Mouse (Mus musculus): ENCODE measurements around the gene Nedd9. TPM values are rescaled to one million over a fixed set of nuclear protein-coding genes. Genes with fewer than 3 reads are reported as not detected.

The Nedd9 gene
- polyA plus RNA-seq, 1 experiment from 2014 or later, result 23.8 TPM

DNA sequence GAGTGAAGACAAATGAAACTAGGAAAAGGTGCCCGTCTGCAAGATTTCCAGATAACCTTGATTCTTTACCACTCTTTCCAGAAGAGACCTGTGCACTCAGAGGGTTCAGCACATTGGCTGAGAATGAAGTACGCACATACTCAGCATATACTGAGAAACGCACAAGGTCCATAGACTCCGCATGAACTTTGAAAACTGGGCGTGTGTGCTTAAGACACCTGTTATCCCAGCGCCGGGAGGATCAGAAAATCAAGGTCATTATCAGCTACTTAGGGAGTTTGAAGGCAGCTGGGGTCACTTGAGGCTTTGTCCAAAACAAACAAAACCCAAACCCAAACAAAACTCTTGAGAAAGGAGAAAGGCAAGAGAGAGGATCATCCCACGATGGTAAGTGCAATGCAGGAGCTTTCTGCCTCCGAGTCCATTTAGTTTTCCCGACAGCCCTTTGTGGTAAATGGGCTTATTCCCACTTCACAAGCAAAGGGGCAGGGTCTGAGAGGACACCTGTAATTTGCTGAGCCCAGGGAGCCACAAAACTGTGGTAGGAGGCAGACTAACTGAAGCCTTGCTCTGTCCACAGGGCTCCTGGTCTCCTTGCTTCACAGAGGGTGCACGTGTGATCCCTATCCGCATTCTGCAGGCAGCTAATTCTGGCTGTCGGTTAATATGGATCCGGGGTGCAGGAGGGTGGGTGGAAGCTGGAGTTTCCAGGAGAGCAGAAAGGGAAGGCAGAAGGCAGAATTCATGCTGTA lies 153.1 kb downstream of the Nedd9 start:
- H3K4me3 ChIP-seq (replicated peaks), result no peak overlapping the region
- H3K4me2 ChIP-seq, result no peak overlapping the region
- no peaks in the 10 kb centered on the region for H3K9me3 ChIP-seq
- peaks cover 3% of the 10 kb centered on the region; the same call in 1 of the 2 replicates for H3K36me3 ChIP-seq
- WGBS, result 54% methylated on average over 14 of the region's 14 CpGs
- H3K27me3 ChIP-seq (replicated peaks), result no peaks in the 10 kb centered on the region
- no peak for ATAC-seq (ENCODE audit: insufficient read depth, low FRiP score, low read depth)
- peaks cover 12% of the 10 kb centered on the region for H3K4me1 ChIP-seq
- 0 out of 2 replicates have a peak overlapping the region, but pooled peaks have one; percentile 22 for H3K27ac ChIP-seq
- no peak overlapping the region for H3K9ac ChIP-seq

DNA sequence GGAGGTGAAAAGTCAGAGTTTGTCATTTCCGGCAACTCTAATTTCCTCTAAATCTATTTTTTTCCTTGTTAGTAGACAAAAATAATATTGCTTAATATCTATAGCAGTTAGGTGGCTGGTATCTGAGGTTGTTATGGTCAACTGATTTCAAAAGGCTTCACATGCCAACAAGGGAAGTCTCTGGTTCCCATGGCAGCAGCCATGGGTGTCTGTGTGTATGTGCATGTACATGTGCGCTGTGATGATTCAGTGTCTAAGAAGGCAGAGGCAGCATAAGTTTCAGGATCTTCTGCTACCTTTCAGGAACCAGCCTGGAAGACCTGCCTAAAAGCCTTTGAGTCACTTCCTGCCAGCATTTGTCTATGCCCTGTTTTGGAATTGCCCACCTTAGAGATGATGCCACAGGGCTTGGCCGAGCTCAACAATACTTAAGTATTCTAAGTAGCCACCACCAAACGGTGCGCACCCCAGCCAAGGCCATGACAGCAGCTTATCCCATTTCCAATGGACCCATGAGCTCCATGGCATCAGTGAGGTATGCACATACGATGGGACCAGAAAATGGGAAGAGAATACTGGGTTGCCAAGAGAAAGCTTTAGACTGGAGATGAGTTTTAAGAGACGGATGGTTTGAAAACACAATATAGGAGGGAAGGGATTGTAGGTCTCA lies 155.4 kb downstream of the Nedd9 start:
- Histone ChIP-seq H3K27me3 (replicated peaks) (no peaks in the 10 kb centered on the region), H3K4me1 (peaks cover 12% of the 10 kb centered on the region), H3K4me2 (no peak overlapping the region), H3K9ac (no peak overlapping the region), H3K36me3 (no peaks in the 10 kb centered on the region), H3K9me3 (no peaks in the 10 kb centered on the region), H3K27ac (no peak overlapping the region), H3K4me3 (replicated peaks) (no peak overlapping the region)
- no peak for ATAC-seq (ENCODE audit: insufficient read depth, low FRiP score, low read depth)
- 92% methylated on average over 7 of the region's 7 CpGs for WGBS

DNA sequence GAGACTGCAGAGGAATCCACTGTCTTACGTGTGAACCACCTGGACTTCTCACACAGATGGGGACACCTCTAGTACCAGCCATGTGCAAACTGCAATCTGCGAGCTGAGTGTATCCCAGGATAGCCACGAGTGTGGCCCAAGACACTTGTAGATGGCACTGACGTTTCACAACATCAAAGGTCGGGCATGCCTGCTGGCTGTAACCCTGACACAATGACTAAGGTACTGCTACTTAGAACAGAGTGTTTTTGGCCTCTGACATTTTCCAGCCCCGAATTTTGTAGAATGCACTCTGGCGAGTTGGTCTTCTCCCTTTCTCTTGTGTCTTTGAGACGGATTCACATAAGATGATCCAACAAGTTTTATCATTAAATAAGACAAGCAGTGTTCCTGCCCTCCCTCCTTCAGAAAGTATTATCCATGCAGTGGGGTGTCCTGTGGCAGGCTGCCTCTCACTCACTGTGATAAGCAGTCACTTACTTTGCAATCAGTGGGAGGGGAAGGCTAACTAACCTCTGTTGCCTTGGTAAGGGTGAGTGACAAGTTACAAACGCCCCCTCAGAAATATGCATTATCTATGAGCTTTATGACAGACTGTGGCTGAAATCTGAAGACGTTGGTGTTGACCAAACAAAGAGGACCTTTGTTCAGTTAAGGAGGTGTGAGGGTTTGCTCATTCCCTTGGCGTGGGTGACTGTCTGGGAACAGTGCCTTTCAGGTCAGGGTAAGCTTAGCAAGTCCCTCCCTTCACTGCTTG lies 156.4 kb downstream of the Nedd9 start:
- 68% methylated on average over 11 of the region's 11 CpGs for WGBS
- H3K9ac ChIP-seq, result no peak overlapping the region
- no peaks in the 10 kb centered on the region for H3K9me3 ChIP-seq
- ATAC-seq (ENCODE audit: insufficient read depth, low FRiP score, low read depth), result no peak
- no peak overlapping the region for H3K27ac ChIP-seq
- H3K4me1 ChIP-seq, result peaks cover 9% of the 10 kb centered on the region
- H3K4me3 ChIP-seq (replicated peaks), result no peak overlapping the region
- no peaks in the 10 kb centered on the region for H3K27me3 ChIP-seq (replicated peaks)
- no peaks in the 10 kb centered on the region for H3K36me3 ChIP-seq
- H3K4me2 ChIP-seq, result no peak overlapping the region

DNA sequence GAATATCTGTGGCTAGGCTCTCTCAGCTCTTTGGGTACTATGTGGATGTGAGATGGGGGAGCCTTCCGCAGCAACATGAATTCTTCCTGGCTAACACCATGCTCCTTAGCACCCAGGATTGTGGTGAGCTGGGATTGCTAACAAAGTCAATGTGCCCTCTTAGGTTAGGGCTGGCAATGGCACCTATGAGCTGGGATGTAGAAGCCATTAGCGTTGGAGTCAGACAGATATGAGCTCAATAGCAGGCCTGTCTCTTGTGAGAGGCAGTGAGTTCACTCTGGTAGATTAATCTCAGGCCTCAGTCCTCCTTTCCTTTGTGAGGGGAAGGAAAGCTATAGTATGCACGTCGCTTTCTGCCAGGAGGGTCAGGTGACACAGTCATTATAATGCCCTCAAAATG lies 157.1 kb downstream of the Nedd9 start:
- Histone ChIP-seq H3K9me3 (no peaks in the 10 kb centered on the region), H3K27ac (no peak overlapping the region), H3K36me3 (no peaks in the 10 kb centered on the region), H3K4me3 (replicated peaks) (no peak overlapping the region), H3K4me1 (peaks cover 7% of the 10 kb centered on the region; the same call in 1 of the 2 replicates), H3K4me2 (no peak overlapping the region), H3K9ac (no peak overlapping the region), H3K27me3 (replicated peaks) (no peaks in the 10 kb centered on the region)
- ATAC-seq (ENCODE audit: insufficient read depth, low FRiP score, low read depth), result no peak
- 86% methylated on average over 4 of the region's 4 CpGs for WGBS

DNA sequence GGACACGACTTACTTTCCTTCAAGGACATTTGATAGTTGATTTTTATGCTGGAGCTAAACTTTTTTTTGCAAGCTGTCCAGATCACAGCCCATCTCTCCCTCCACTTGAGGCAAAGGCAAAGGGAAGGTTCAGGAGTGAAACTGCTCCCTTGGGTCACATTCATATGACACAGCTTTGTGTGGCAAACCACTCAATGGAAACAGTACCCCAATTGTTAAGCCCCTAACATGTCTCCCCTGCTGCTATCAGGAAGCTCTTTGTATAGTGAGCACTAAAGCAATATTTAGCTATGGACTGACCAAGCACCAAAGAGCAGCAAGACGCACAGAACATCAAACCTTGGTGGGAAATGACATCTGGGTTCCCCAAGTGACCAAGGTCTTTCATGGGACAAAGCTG lies 158.7 kb downstream of the Nedd9 start:
- H3K9ac ChIP-seq, result no peak overlapping the region
- ATAC-seq (ENCODE audit: insufficient read depth, low FRiP score, low read depth), result no peak
- no peaks in the 10 kb centered on the region for H3K9me3 ChIP-seq
- no peak overlapping the region for H3K4me3 ChIP-seq (replicated peaks)
- WGBS, result 73% methylated on average over 2 of the region's 2 CpGs
- no peaks in the 10 kb centered on the region for H3K36me3 ChIP-seq
- H3K27me3 ChIP-seq (replicated peaks), result no peaks in the 10 kb centered on the region
- 0 out of 2 replicates have a peak overlapping the region, but pooled peaks have one; percentile 2 for H3K27ac ChIP-seq
- no peaks in the 10 kb centered on the region for H3K4me1 ChIP-seq
- no peak overlapping the region for H3K4me2 ChIP-seq

DNA sequence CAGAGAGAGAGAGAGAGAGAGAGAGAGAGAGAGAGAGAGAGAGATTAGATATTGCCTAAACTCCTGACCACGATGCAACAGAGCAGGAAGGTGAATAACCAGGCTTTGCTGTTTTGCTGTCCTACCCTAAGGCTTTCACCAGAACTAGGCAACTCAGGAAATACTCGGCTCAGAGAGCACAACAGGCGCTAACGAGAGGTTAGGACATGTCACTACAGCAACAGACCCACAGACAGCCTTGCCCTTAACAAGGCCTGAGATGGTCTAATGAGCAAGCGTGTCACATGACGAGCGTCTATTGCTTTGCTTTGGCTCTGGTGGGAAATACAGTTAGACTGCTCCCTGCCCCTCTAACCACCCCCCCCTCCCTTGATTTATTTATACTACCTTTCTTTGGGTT lies 159.6 kb downstream of the Nedd9 start:
- H3K4me2 ChIP-seq, result no peak overlapping the region
- ATAC-seq (ENCODE audit: insufficient read depth, low FRiP score, low read depth), result no peak
- WGBS, result 71% methylated on average over 7 of the region's 7 CpGs
- H3K4me1 ChIP-seq, result no peaks in the 10 kb centered on the region
- no peaks in the 10 kb centered on the region for H3K36me3 ChIP-seq
- H3K27ac ChIP-seq, result no peak overlapping the region
- H3K4me3 ChIP-seq (replicated peaks), result no peak overlapping the region
- H3K9me3 ChIP-seq, result no peaks in the 10 kb centered on the region
- no peaks in the 10 kb centered on the region for H3K27me3 ChIP-seq (replicated peaks)
- no peak overlapping the region for H3K9ac ChIP-seq

DNA sequence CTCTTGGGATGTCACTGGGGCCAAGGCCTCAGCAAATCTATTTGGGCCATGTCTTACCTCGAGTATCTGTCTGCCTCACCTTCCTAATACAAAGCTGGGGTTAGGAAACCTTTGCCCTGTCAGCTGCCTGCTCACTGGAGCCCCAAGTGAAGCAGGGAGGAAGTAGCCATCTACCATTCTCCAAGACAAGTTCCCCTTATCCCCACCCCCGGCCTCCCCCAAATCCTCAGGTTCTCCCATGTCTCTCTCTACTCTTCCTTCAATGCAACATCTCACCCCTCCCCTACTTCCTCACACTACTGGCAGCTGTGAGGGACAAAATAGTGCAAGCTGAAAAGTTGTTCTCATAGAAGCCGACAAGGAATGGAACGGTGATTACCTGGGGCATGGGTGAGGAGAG lies 161.0 kb downstream of the Nedd9 start:
- no peak overlapping the region for H3K27ac ChIP-seq
- no peak overlapping the region for H3K9ac ChIP-seq
- 76% methylated on average over 4 of the region's 4 CpGs for WGBS
- ATAC-seq (ENCODE audit: insufficient read depth, low FRiP score, low read depth), result no peak
- H3K27me3 ChIP-seq (replicated peaks), result no peaks in the 10 kb centered on the region
- H3K36me3 ChIP-seq, result no peaks in the 10 kb centered on the region
- no peak overlapping the region for H3K4me3 ChIP-seq (replicated peaks)
- no peaks in the 10 kb centered on the region for H3K9me3 ChIP-seq
- H3K4me1 ChIP-seq, result 0 out of 2 replicates have a peak, but pooled peaks cover 9% of the 10 kb centered on the region
- no peak overlapping the region for H3K4me2 ChIP-seq

DNA sequence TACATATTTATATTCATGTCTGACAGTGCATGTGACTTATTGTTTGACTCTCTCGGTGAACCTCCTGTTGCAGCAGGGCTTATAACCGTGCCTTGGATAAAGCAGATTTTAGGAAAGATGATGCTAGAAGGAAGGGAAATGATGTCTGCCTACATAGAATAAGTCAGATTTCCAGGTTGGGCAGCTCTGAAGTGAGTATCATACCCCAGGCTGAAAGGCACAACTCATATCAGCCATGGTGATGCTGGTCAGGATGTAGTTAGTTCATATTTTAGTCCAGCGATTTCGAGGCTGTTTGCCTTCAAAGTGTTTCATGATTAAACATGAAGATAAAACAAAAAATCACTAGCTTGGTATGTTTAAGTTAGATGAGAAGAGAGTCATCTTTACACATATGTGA lies 161.8 kb downstream of the Nedd9 start:
- H3K36me3 ChIP-seq, result no peaks in the 10 kb centered on the region
- H3K9ac ChIP-seq, result no peak overlapping the region
- no peaks in the 10 kb centered on the region for H3K9me3 ChIP-seq
- 0 out of 2 replicates have a peak, but pooled peaks cover 10% of the 10 kb centered on the region for H3K4me1 ChIP-seq
- no peak overlapping the region for H3K4me3 ChIP-seq (replicated peaks)
- no peaks in the 10 kb centered on the region for H3K27me3 ChIP-seq (replicated peaks)
- 77% methylated on average over 4 of the region's 4 CpGs for WGBS
- H3K4me2 ChIP-seq, result no peak overlapping the region
- no peak overlapping the region for H3K27ac ChIP-seq
- no peak for ATAC-seq (ENCODE audit: insufficient read depth, low FRiP score, low read depth)

DNA sequence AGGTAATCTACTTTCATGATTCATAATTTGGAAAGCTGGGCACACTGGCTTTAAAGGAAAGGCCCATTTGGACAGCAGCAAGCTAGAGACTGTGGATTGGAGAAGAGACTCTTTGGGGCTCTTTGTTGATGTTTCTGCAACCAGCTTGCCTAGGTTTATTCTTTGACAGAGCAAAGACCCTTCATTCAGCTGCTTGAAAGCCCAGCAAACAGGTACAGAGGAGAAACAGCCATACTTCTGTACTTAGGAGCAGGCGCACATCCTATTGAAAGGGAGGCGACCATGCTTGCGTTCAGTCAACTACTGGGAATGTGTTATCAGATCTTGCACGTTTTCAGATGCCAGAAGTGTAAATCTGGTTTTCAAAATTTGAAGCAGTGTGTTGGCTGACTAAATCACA lies 162.5 kb downstream of the Nedd9 start:
- H3K9ac ChIP-seq, result no peak overlapping the region
- WGBS, result 78% methylated on average over 4 of the region's 4 CpGs
- no peaks in the 10 kb centered on the region for H3K36me3 ChIP-seq
- H3K27ac ChIP-seq, result no peak overlapping the region
- no peak overlapping the region for H3K4me3 ChIP-seq (replicated peaks)
- H3K9me3 ChIP-seq, result no peaks in the 10 kb centered on the region
- H3K4me2 ChIP-seq, result no peak overlapping the region
- H3K27me3 ChIP-seq (replicated peaks), result no peaks in the 10 kb centered on the region
- H3K4me1 ChIP-seq, result 0 out of 2 replicates have a peak, but pooled peaks cover 10% of the 10 kb centered on the region
- ATAC-seq (ENCODE audit: insufficient read depth, low FRiP score, low read depth), result no peak

DNA sequence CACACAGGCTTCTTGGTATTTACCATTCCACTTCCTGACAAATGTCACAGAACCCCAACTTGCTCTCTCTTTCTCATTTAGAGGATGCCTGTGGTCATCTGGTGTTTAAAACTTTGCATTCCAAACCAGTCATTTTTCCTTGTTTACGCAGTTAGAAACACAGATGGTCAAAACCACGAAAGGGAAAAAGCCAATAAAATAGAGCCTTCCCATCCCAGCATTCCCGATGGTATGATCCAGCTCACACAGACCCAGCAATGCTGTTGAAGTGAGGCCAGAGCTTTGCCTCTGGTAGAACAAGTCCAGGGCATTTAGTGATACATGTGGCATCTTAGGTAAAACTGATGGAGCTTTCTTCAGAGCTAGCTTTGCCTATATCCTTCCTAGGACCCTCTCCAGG lies 165.7 kb downstream of the Nedd9 start:
- Histone ChIP-seq H3K4me3 (replicated peaks) (no peak overlapping the region), H3K9ac (no peak overlapping the region), H3K9me3 (no peaks in the 10 kb centered on the region), H3K36me3 (peaks cover 2% of the 10 kb centered on the region), H3K4me2 (no peak overlapping the region), H3K27me3 (replicated peaks) (no peaks in the 10 kb centered on the region), H3K27ac (peak overlapping the region; percentile 64; the same call in 1 of the 2 replicates), H3K4me1 (0 out of 2 replicates have a peak, but pooled peaks cover 10% of the 10 kb centered on the region)
- 51% methylated on average over 3 of the region's 3 CpGs for WGBS
- no peak for ATAC-seq (ENCODE audit: insufficient read depth, low FRiP score, low read depth)

DNA sequence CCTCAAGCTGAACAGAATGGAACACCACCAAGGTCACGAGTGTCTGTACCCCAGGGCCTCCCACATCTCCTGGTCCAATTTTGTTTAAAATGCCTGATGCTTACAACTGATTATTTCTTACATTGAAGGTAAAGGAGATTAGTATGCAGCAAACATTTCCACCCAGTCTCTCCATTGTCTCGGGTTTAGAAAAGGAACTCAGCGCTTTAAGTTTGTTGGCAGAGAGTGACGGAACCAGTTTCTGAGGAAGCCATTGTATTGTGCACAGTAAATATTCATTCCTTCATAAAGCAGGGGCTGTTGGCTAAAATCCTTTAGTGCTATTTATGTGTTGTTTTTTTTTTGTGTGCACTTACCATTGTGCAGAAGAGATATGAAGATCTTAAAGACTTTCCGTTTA lies 166.4 kb downstream of the Nedd9 start:
- no peak overlapping the region for H3K4me3 ChIP-seq (replicated peaks)
- no peak overlapping the region for H3K4me2 ChIP-seq
- 0 out of 2 replicates have a peak, but pooled peaks cover 10% of the 10 kb centered on the region for H3K4me1 ChIP-seq
- no peaks in the 10 kb centered on the region for H3K9me3 ChIP-seq
- H3K27me3 ChIP-seq (replicated peaks), result no peaks in the 10 kb centered on the region
- no peak overlapping the region for H3K9ac ChIP-seq
- WGBS, result 65% methylated on average over 5 of the region's 5 CpGs
- peak overlapping the region; percentile 64; the same call in 1 of the 2 replicates for H3K27ac ChIP-seq
- no peak for ATAC-seq (ENCODE audit: insufficient read depth, low FRiP score, low read depth)
- peaks cover 6% of the 10 kb centered on the region for H3K36me3 ChIP-seq

DNA sequence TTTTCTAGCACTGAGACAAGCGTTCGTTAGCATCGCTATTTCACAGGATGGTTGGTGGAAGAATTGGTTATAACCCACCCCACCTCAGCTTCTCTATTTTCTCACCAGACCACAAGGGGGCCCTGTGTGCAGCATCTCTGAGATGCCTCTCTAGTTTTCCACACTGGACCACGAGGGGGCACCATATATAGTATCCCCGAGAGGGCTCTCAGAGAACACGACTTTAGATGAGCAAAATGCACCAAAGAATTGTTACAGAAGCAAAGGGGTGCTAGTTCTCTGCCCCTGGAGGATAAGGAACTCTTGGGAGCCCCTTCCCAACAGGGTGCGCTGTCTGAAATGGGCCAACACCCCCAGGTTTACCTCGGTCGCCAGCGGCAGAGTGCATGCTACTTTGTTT lies 184.4 kb downstream of the Nedd9 start:
- no peak overlapping the region for H3K4me3 ChIP-seq (replicated peaks)
- 59% methylated on average over 10 of the region's 10 CpGs for WGBS
- H3K9ac ChIP-seq, result no peak overlapping the region
- H3K9me3 ChIP-seq, result no peaks in the 10 kb centered on the region
- H3K4me2 ChIP-seq, result no peak overlapping the region
- H3K27ac ChIP-seq, result no peak overlapping the region
- ATAC-seq (ENCODE audit: insufficient read depth, low FRiP score, low read depth), result no peak
- peaks cover 3% of the 10 kb centered on the region; the same call in 1 of the 2 replicates for H3K4me1 ChIP-seq
- no peaks in the 10 kb centered on the region for H3K36me3 ChIP-seq
- no peaks in the 10 kb centered on the region for H3K27me3 ChIP-seq (replicated peaks)

Data from stomach, embryonic 15.5 days (tissue).